Mouse (Mus musculus): ENCODE results near the gene Ifit1bl1. TPM values are rescaled to one million over a fixed set of nuclear protein-coding genes. Genes with fewer than 3 reads are reported as not detected.
"Not testable (repeated sequence)": the region's sequence is repeated elsewhere in the genome, so short reads cannot be mapped to it uniquely, and the experiment has no call there.

Ifit1bl1 gene
- polyA plus RNA-seq, 1 experiment from 2014 or later: 8.8 TPM

DNA sequence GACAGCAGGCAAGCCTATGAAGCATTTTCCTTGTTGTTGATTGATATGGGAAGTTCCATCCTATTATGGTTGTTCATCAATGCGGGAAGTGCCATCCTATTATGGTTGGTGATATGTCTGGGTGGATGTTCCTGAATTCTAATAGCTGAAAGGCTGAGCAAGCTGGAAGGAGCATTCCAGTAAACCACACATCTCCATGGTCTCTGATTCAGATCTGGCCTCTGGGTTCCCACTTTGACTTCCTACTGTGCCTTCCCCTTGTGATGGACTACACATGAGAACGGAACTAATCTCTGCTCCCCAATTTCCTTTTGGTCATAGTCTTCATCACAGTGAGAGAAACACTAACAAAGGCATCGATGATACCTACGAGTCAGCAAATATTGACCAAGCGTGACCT lies 19.1 kb upstream of the Ifit1bl1 start:
- Histone ChIP-seq H3K36me3 (ENCODE audit: control insufficient read depth, insufficient read depth, low read length) (no peaks in the 10 kb centered on the region), H3K4me1 (replicated peaks; ENCODE audit: control insufficient read depth, insufficient read depth) (no peaks in the 10 kb centered on the region), H3K9me3 (ENCODE audit: control insufficient read depth, low read length) (no peaks in the 10 kb centered on the region), H3K9ac (ENCODE audit: low read length) (no peak overlapping the region), H3K4me2 (replicated peaks; ENCODE audit: low read depth) (no peak overlapping the region), H3K27me3 (ENCODE audit: control insufficient read depth, insufficient read depth, low read length) (no peaks in the 10 kb centered on the region), H3K4me3 (ENCODE audit: low read depth, low read length) (no peak overlapping the region), H3K27ac (replicated peaks) (no peak overlapping the region)
- TF ChIP-seq CTCF (IDR thresholded peaks at IDR 0.05; ENCODE audit: low read depth) (no peak), EP300 (optimal IDR thresholded peaks at IDR 0.05) (no peak)
- no peak for DNase-seq (ENCODE audit: low spot score)
- WGBS: 81% methylated on average over 5 of the region's 5 CpGs
- no peak for ATAC-seq (ENCODE audit: low FRiP score, low TSS enrichment)

DNA sequence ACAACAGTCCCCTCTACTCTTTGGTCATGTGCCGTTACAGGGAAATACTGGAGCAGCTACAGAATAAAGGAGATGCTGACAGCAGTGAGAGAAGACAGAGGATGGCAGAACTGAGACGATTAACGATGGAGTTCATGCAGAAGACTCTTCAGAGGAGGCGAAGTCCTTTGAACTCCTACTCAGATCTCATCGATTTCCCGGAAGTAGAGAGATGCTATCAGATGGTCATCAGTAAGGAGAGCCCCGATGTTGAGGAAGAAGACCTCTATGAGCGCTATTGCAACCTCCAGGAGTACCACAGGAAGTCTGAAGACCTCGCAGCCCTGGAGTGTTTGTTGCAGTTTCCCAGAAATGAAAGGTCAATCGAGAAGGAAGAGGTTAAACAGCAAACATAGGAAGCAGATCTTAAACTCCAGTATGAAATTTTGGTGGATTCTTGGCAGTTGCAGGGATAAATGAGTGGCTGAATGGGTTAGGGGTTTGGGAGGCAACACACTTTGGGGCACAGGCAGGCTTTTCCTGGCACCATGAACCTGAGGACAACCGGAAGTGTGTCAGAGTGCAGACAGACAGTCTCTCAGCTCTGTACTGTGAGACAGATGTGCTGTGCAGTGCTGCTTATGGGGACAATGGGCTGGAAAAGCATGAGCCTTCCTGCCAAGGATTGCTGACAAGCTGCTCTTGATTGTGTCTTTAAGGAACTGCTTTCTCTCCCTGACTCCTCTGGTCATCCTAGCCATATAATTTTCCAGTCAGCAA lies 10.7 kb upstream of the Ifit1bl1 start:
- not testable (repeated sequence) for ATAC-seq (ENCODE audit: low FRiP score, low TSS enrichment); H3K27me3 ChIP-seq (ENCODE audit: control insufficient read depth, insufficient read depth, low read length); H3K9ac ChIP-seq (ENCODE audit: low read length); H3K4me2 ChIP-seq (replicated peaks; ENCODE audit: low read depth); H3K4me3 ChIP-seq (ENCODE audit: low read depth, low read length); H3K36me3 ChIP-seq (ENCODE audit: control insufficient read depth, insufficient read depth, low read length); H3K27ac ChIP-seq (replicated peaks); H3K4me1 ChIP-seq (replicated peaks; ENCODE audit: control insufficient read depth, insufficient read depth); DNase-seq (ENCODE audit: low spot score); H3K9me3 ChIP-seq (ENCODE audit: control insufficient read depth, low read length)
- WGBS: 80% methylated on average over 5 of the region's 11 CpGs

GRCm38 (mm10) chr19:34610118-34610517 lies 8.4 kb upstream of the Ifit1bl1 start:
- WGBS: 76% methylated on average over 3 of the region's 3 CpGs
- not testable (repeated sequence) for H3K4me2 ChIP-seq (replicated peaks; ENCODE audit: low read depth); H3K36me3 ChIP-seq (ENCODE audit: control insufficient read depth, insufficient read depth, low read length); DNase-seq (ENCODE audit: low spot score); H3K9ac ChIP-seq (ENCODE audit: low read length); H3K4me1 ChIP-seq (replicated peaks; ENCODE audit: control insufficient read depth, insufficient read depth); H3K4me3 ChIP-seq (ENCODE audit: low read depth, low read length); H3K27ac ChIP-seq (replicated peaks); ATAC-seq (ENCODE audit: low FRiP score, low TSS enrichment); H3K9me3 ChIP-seq (ENCODE audit: control insufficient read depth, low read length); H3K27me3 ChIP-seq (ENCODE audit: control insufficient read depth, insufficient read depth, low read length)

GRCm38 (mm10) chr19:34607237-34608051 lies 5.7 kb upstream of the Ifit1bl1 start, which contains the start of gene Ifit3b:
Gene Ifit3b (plus strand): TSS chr19:34607970.
- H3K4me2 ChIP-seq (replicated peaks; ENCODE audit: low read depth): not testable (repeated sequence)

DNA sequence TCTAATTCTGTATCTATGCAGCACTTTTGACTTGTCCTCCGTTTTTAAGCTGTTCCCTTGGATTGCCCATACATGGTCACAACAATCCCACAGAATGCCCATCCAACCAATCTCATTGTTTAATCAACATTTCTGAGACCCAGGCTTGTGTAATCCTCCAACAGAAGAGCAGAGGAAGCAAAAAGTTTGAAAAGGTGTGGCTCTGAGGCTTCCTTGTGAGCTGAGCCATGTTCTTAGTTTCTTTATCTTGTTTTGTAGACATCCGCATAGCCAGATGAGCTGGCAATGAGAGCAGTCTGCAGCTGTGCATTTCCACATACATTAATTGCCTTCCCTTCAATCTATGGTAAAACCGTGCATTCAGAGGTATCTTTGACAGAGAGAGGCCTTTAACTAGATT lies 3.7 kb upstream of the Ifit1bl1 start:
- Histone ChIP-seq H3K9ac (ENCODE audit: low read length) (no peak overlapping the region), H3K4me1 (replicated peaks; ENCODE audit: control insufficient read depth, insufficient read depth) (no peaks in the 10 kb centered on the region), H3K27me3 (ENCODE audit: control insufficient read depth, insufficient read depth, low read length) (no peaks in the 10 kb centered on the region), H3K9me3 (ENCODE audit: control insufficient read depth, low read length) (no peaks in the 10 kb centered on the region), H3K27ac (replicated peaks) (no peak overlapping the region), H3K4me2 (replicated peaks; ENCODE audit: low read depth) (no peak overlapping the region), H3K4me3 (ENCODE audit: low read depth, low read length) (no peak overlapping the region), H3K36me3 (ENCODE audit: control insufficient read depth, insufficient read depth, low read length) (no peaks in the 10 kb centered on the region)
- no peak for DNase-seq (ENCODE audit: low spot score)
- WGBS: 83% methylated on average over 3 of the region's 3 CpGs
- no peak for TF ChIP-seq CTCF (IDR thresholded peaks at IDR 0.05; ENCODE audit: low read depth)
- TF ChIP-seq EP300 (optimal IDR thresholded peaks at IDR 0.05): no peak
- no peak for ATAC-seq (ENCODE audit: low FRiP score, low TSS enrichment)

More at GRCm38 (mm10) chr19:34607237-34608051, 5.7 kb upstream of the Ifit1bl1 start, which contains the start of gene Ifit3b:
- 0 out of 2 replicates have a peak within 1 kb of the TSS, but pooled peaks have one; percentile 61 for H3K27ac ChIP-seq (replicated peaks)
- not testable (repeated sequence) for H3K9me3 ChIP-seq (ENCODE audit: control insufficient read depth, low read length); H3K4me3 ChIP-seq (ENCODE audit: low read depth, low read length); H3K36me3 ChIP-seq (ENCODE audit: control insufficient read depth, insufficient read depth, low read length); H3K4me1 ChIP-seq (replicated peaks; ENCODE audit: control insufficient read depth, insufficient read depth); H3K27me3 ChIP-seq (ENCODE audit: control insufficient read depth, insufficient read depth, low read length); H3K9ac ChIP-seq (ENCODE audit: low read length)
- 33% methylated on average over 4 of the region's 4 CpGs for WGBS
- ATAC-seq (ENCODE audit: low FRiP score, low TSS enrichment) (peak; percentile 89), DNase-seq (ENCODE audit: low spot score) (peak; percentile 54)

DNA sequence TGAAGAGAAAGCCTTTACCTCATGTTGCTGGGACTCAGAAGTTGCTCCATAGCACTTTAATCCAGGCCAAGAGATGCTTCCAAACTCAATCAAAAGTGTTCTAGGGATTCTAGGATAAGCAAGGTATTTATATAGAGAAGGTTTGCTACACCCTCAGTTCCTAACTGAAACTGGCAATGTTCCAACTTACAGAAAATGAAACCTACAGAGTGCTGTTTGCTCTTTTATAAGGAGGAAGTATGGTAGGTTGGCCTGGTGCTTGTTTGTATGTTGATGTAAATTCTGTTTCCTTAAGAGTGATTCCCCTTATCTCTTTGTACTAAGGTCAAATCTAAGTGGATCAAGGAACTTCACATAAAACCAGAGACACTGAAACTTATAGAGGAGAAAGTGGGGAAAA lies 2.5 kb downstream of the Ifit1bl1 start:
- H3K27ac ChIP-seq (replicated peaks); H3K4me2 ChIP-seq (replicated peaks; ENCODE audit: low read depth); H3K36me3 ChIP-seq (ENCODE audit: control insufficient read depth, insufficient read depth, low read length); H3K4me3 ChIP-seq (ENCODE audit: low read depth, low read length); H3K27me3 ChIP-seq (ENCODE audit: control insufficient read depth, insufficient read depth, low read length); H3K9me3 ChIP-seq (ENCODE audit: control insufficient read depth, low read length); DNase-seq (ENCODE audit: low spot score); H3K4me1 ChIP-seq (replicated peaks; ENCODE audit: control insufficient read depth, insufficient read depth); H3K9ac ChIP-seq (ENCODE audit: low read length): not testable (repeated sequence)
- peak; percentile 80 for ATAC-seq (ENCODE audit: low FRiP score, low TSS enrichment)
